Mouse (Mus musculus): ENCODE data around the gene Rnf150.

DNA sequence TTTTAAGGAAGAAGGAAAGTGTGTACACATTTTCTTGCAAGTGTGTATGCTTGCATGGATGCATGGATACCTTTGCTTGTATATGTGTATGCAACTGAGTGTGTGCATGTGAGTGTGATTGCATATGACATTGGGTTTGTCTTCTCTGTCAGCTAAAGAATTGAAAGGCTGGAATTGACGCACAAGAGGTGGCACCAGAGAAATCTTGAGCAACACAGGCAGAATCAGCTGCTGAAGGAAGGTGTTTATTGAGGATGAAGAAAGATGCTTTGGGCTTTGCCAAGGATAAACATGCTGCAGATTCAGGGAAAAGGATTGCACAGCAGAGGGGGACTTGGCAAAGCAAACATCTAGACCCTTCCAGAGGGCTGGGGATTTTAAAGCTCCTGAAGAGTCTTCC is 174.2 kb downstream of the Rnf150 start:
- TF ChIP-seq CTCF (IDR thresholded peaks at IDR 0.05; ENCODE audit: low read depth, low read length) (no peak), POLR2A (IDR thresholded peaks at IDR 0.05; ENCODE audit: extremely low read depth, insufficient read depth, low read length) (no peak)

All from liver, adult 2 months (tissue).